Mouse (Mus musculus) adrenal gland, adult (tissue): ENCODE measurements at regions not wholly inside any gene's neighbourhood (a gene's known extent, or its start where the extent isn't known, plus 50 kb on each side); places are given as distances from the start of the nearest gene placed in this dataset.

Experiments used
- DNase-seq, 2 experiments: peaks; one replicate each; pipeline ENCODE4 v3.0.0; 2022 to 2023; ENCODE audit warnings: low spot score in 1 of 2; ENCODE audit not compliant: inconsistent age in 2 of 2

GRCm38 (mm10) chr12:68584786-68585523 lies 574.0 kb downstream of the Rps29 start:
- peak; percentile 17 to 75 for DNase-seq

GRCm38 (mm10) chr12:68579909-68580308 lies 579.1 kb downstream of the Rps29 start:
- DNase-seq = no peak

GRCm38 (mm10) chr12:68577453-68577852 lies 581.5 kb downstream of the Rps29 start:
- no peak for DNase-seq

- DNase-seq = no peak
Observed at GRCm38 (mm10) chr12:68576855-68577254, 582.1 kb downstream of the Rps29 start.

DNA sequence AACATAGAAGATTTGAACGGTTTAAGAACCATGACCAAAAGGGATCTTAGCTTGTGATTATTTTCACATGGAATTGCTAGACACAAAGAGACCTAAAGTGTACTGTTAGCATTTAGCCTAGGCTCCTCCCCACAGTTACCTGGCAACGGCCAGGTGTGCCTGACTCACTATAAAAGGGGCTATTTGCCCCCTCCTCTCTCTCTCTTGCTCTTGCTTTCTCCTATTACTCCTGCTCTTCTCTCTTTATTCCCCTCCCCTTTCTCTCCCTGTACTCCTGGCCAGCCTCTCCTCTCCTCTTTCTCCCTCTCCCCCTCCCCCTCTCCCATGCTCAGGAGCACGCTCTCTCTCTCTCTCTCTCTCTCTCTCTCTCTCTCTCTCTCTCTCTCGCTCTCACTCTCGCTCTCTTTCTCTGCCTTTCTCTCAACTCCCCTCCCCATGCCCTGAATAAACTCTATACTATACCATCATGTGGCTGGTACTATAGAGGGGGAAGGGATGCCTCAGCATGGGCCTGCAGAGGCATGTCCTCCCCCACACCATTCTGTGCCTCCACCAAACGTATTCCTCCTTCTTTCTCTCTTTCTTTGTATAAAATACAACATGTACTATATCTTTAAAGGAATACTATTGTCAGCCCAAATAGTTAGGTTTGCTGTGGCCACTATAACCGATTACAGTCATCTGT lies 603.9 kb downstream of the Rps29 start:
- DNase-seq = no peak

- no peak for DNase-seq
Observed at GRCm38 (mm10) chr12:68554292-68554691, 604.7 kb downstream of the Rps29 start.

- DNase-seq = no peak
Observed at GRCm38 (mm10) chr12:68541811-68542210, 617.2 kb downstream of the Rps29 start.

DNA sequence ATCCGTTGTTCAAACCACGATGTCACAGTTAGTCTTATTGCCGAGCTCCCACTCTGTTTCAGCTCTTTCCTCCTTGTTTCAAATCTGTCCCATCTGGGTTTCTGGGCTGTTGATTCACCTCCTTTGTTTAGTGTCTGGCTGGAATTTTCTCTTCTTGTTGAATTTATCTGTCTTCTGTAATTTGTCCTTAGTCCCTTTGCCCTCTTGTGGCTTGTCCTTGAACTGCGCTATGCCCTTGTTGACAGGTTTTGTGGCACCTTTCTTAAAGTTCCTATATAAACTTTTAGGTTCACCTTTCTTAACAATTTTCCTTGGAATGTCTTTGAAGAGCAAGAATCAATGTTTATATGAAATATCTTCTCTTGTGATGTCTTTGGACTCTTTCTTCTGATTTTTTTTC lies 658.2 kb downstream of the Rps29 start:
- no peak for DNase-seq

- DNase-seq = no peak
Observed at GRCm38 (mm10) chr12:68463032-68463431, 696.0 kb downstream of the Rps29 start.

DNA sequence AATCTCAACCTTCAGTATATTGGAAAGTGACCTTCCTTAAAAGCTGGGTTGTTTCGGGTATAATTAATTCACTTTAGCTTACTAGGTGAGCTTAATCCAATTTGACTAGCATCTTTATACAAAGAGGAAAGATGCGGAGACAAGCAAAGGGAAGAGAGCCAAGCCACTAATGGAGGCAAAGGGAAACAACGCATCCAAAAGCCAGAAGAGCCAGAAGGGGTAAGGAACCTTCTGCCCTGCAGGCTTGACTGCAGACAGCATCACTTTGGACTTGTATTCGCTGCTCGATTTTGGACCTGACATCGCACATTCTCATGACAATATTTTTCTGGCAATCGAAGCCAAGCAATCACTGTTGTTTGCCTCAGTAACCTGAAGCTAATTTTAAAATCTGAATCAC lies 700.8 kb downstream of the Rps29 start:
- DNase-seq = no peak

DNA sequence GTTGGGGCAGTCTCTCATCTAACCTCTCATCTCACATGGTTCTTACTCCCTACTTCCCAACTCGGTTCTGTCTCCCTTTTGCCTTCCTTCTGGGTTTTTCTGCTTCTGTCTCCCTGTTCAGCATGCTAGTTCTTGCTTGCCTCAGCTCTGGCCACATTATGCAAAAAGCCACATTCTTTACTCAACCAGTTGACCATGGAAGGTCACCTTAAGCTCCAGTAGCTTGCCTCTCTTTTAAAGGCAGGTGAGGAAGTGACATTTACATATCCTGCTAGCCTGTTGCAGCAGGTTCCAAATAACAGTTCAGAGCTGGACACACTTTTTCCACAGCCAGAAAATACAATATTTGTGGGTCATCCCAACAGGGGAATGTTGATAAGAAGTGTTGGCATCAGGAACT lies 732.4 kb downstream of the Rps29 start:
- DNase-seq = no peak

DNA sequence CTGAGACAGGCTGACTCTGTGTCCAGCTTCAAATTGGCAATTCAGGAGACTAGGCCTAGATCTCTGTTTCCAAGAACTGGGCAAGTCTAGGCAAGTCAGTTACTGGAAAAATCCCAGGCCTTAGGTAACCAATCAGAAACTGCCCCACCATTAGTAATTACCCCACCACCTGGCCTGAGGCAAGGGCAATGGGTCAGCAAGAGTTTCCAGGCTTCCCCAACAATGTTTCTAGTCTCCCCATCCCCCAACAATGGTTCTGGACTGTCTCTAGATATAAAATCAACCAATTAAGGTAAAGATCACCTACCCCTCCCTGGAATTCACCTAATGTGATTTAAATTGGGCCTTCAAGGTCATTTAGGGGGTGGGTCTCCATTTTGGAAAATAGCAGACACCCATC lies 734.0 kb downstream of the Rps29 start:
- no peak for DNase-seq
